Mouse (Mus musculus) embryonic facial prominence, embryonic 15.5 days (tissue): Measurements from ENCODE around the gene Sf3a1. TPM values are rescaled to one million over a fixed set of nuclear protein-coding genes. Genes with fewer than 3 reads are reported as not detected.

Experiments
- ATAC-seq: fragments of 200-750 bp; cut with Nextera tagmentation; 2 replicates; pipeline ENCODE4 v1.8.0; 2017; ENCODE audit warnings: low read depth, moderate TSS enrichment; ENCODE audit not compliant: insufficient number of reproducible peaks, low FRiP score, low TSS enrichment
- H3K27ac ChIP-seq: fragments of 300-500 bp; sonication (generic); replicated peaks from 2 replicates; pipeline ENCODE4 v1.5.1; 2015; ENCODE audit warnings: mild to moderate bottlenecking, inconsistent platforms
- H3K27me3 ChIP-seq: fragments of 300-500 bp; sonication (generic); 2 replicates; pipeline ENCODE4 v1.6.1; 2015; ENCODE audit warnings: inconsistent platforms
- H3K36me3 ChIP-seq: fragments of 300-500 bp; sonication (generic); 2 replicates; pipeline ENCODE4 v1.6.1; 2015; ENCODE audit warnings: mild to moderate bottlenecking, inconsistent platforms
- H3K4me1 ChIP-seq: fragments of 300-500 bp; sonication (generic); 2 replicates; pipeline ENCODE4 v1.6.1; 2015; ENCODE audit warnings: inconsistent platforms
- H3K4me2 ChIP-seq: fragments of 300-500 bp; sonication (generic); replicated peaks from 2 replicates; pipeline ENCODE4 v1.6.1; 2015; ENCODE audit warnings: mild to moderate bottlenecking, inconsistent platforms
- H3K4me3 ChIP-seq: fragments of 300-500 bp; sonication (generic); replicated peaks from 2 replicates; pipeline ENCODE4 v1.5.1; 2015; ENCODE audit warnings: mild to moderate bottlenecking, inconsistent platforms
- H3K9ac ChIP-seq: fragments of 300-500 bp; sonication (generic); 2 replicates; pipeline ENCODE4 v1.6.1; 2015; ENCODE audit warnings: inconsistent platforms
- H3K9me3 ChIP-seq: fragments of 300-500 bp; sonication (generic); replicated peaks from 2 replicates; pipeline ENCODE4 v1.6.1; 2016; ENCODE audit warnings: inconsistent platforms
- WGBS: fragments of 180-500 bp; shearing (Covaris S2); methylation state at CpG from one replicate; pipeline ENCODE4 v1.1.7; 2015; 5-methylcytosine and 5-hydroxymethylcytosine counted together
- polyA plus RNA-seq: library from polyadenylated mRNA; unstranded; fragments of >200 nt; fragmentation: Nextera tagmentation; extraction: Ambion mirVana; gene quantifications from 2 replicates; pipeline ENCODE4 v1.2.1, GENCODE M21; 2015

Sf3a1 gene
- polyA plus RNA-seq, 1 experiment from 2014 or later = 57.7 TPM

DNA sequence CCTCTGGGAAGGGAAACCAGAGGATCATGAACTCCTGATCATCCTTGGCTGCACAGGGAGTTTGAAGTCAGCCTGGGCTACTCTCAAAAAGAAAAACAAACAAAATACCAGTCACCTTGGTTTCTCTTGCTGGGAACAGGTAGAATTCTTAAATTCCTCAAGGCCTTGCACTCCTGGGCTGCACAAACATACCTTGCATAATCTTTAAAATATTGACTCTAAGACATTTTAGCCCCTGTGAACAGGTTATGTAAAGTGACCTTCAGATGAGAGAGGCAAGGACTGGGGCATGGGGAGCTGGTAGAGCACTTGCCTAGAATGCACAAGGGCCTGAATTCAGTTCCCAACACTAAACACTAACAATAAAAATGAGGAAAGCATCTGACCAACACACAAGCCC, 18.6 kb upstream of the Sf3a1 start:
- no peaks in the 10 kb centered on the region for H3K9me3 ChIP-seq
- H3K4me3 ChIP-seq = no peak overlapping the region
- H3K27ac ChIP-seq = no peak overlapping the region
- H3K4me1 ChIP-seq = peaks cover 6% of the 10 kb centered on the region
- H3K9ac ChIP-seq = no peak overlapping the region
- no peak for ATAC-seq
- H3K4me2 ChIP-seq = no peak overlapping the region
- no peaks in the 10 kb centered on the region for H3K27me3 ChIP-seq
- H3K36me3 ChIP-seq = peaks cover 68% of the 10 kb centered on the region

- WGBS = 85% methylated on average over 4 of the region's 4 CpGs
- no peaks in the 10 kb centered on the region for H3K9me3 ChIP-seq
- ATAC-seq = no peak
- H3K27ac ChIP-seq = no peak overlapping the region
- H3K27me3 ChIP-seq = no peaks in the 10 kb centered on the region
- peaks cover 75% of the 10 kb centered on the region for H3K36me3 ChIP-seq
- no peak overlapping the region for H3K9ac ChIP-seq
- H3K4me2 ChIP-seq = no peak overlapping the region
- no peaks in the 10 kb centered on the region for H3K4me1 ChIP-seq
- H3K4me3 ChIP-seq = no peak overlapping the region
Observed at GRCm38 (mm10) chr11:4142352-4142751, 17.8 kb upstream of the Sf3a1 start.

DNA sequence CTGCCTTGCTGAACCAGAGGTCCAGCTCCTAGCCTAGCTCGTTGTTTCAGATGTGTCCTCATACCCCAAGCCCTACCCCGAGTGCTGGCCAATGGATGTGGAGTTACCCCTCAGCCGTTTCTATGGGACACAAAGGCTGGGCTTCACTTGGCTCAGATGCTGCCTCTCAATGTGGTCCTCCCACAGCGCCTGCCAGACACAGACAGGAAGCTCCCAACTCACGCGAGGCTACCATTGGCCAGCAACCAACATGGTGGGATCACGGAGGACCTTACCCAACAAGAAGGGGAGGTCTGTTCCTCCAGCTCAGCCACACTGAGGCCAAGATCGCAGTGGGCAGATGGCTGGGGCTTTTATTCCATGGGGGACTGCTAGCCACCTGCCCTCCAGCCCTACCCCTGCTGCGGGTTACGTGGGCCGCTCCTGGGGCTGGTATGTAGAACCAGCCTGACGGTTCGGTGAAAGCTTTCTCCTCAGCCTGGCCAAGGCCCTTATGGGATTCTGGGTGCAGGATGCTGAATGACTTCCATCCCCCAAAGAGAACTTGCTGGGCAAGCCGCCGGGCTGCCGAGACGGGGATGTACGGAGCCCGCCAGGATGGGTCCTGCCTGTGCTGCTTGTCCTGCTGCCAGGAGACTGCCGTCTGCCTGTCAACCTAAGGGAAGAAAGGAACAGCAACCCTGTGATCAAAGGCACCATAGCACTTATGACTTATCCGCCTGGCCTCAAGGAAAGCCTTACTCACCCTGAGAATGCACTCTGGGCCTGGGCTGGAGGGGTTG, 16.7 kb upstream of the Sf3a1 start:
- H3K9ac ChIP-seq = no peak overlapping the region
- no peak overlapping the region for H3K27ac ChIP-seq
- H3K4me3 ChIP-seq = no peak overlapping the region
- peaks cover 86% of the 10 kb centered on the region for H3K36me3 ChIP-seq
- no peaks in the 10 kb centered on the region for H3K9me3 ChIP-seq
- ATAC-seq = no peak
- H3K4me2 ChIP-seq = no peak overlapping the region
- WGBS = 86% methylated on average over 21 of the region's 21 CpGs
- no peaks in the 10 kb centered on the region for H3K4me1 ChIP-seq
- H3K27me3 ChIP-seq = no peaks in the 10 kb centered on the region

- no peaks in the 10 kb centered on the region for H3K4me1 ChIP-seq
Observed at GRCm38 (mm10) chr11:4146381-4146780, 13.8 kb upstream of the Sf3a1 start.

DNA sequence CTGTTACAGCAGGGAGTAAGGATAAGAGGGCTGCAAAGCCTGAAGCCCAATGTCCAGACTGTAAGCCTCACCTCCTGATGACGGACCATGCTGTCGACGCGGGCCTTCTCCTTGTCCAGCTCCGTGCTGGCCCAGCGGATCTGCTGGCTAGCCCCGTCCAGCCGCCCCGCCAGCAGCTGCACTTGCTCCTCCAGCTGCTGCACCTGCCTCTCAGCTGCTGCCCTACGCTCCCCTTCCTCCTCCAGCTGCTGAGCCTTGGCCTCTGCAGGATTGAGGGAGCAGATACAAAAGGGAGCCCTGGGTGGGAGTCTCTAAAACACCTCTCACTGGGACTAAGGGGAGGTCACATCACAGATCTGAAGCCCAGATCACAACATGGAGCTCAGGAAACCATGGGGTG, 13.1 kb upstream of the Sf3a1 start:
- Histone ChIP-seq H3K27ac (no peak overlapping the region), H3K9me3 (no peaks in the 10 kb centered on the region), H3K4me2 (no peak overlapping the region), H3K27me3 (no peaks in the 10 kb centered on the region), H3K9ac (no peak overlapping the region), H3K4me3 (no peak overlapping the region), H3K36me3 (peaks cover 69% of the 10 kb centered on the region), H3K4me1 (no peaks in the 10 kb centered on the region)
- no peak for ATAC-seq
- WGBS = 86% methylated on average over 10 of the region's 10 CpGs

More at GRCm38 (mm10) chr11:4146381-4146780, 13.8 kb upstream of the Sf3a1 start:
- Histone ChIP-seq H3K4me3 (no peak overlapping the region), H3K27me3 (no peaks in the 10 kb centered on the region), H3K27ac (no peak overlapping the region), H3K4me2 (no peak overlapping the region), H3K9ac (no peak overlapping the region), H3K9me3 (no peaks in the 10 kb centered on the region), H3K36me3 (peaks cover 73% of the 10 kb centered on the region)
- ATAC-seq = no peak
- whole genome bisulfite sequencing = 68% methylated on average over 6 of the region's 6 CpGs

GRCm38 (mm10) chr11:4148120-4148519, 12.0 kb upstream of the Sf3a1 start:
- WGBS = 80% methylated on average over 5 of the region's 5 CpGs
- Histone ChIP-seq H3K36me3 (peaks cover 59% of the 10 kb centered on the region), H3K4me2 (no peak overlapping the region), H3K27me3 (no peaks in the 10 kb centered on the region), H3K27ac (no peak overlapping the region), H3K4me1 (no peaks in the 10 kb centered on the region), H3K9me3 (no peaks in the 10 kb centered on the region), H3K9ac (no peak overlapping the region), H3K4me3 (no peak overlapping the region)
- ATAC-seq = no peak

- no peak overlapping the region for H3K4me2 ChIP-seq
- no peak for ATAC-seq
- peaks cover 54% of the 10 kb centered on the region for H3K36me3 ChIP-seq
- H3K4me3 ChIP-seq = no peak overlapping the region
- no peak overlapping the region for H3K9ac ChIP-seq
- 74% methylated on average over 9 of the region's 9 CpGs for WGBS
- H3K9me3 ChIP-seq = no peaks in the 10 kb centered on the region
- H3K27ac ChIP-seq = no peak overlapping the region
- no peaks in the 10 kb centered on the region for H3K27me3 ChIP-seq
- H3K4me1 ChIP-seq = no peaks in the 10 kb centered on the region
Observed at GRCm38 (mm10) chr11:4148536-4149156, 11.5 kb upstream of the Sf3a1 start.

DNA sequence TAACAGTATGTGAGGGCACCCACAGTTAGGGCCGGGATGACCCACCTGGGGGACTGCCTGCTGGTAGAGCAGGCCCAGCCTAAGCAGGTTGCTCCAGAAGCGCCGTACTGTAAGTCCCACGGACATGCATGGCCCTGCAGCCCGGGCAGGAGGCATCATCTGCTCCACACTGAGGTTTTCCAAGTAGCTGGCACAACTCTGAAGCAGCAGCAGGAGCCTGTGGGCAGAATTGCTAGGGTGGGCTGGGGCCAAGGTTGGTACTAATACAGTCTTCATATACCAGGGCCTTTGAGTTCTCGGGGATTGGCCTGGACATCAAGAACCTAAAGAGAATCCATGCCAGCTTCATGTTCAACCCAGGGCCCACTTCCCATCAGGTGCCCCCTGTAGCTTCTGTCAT, 10.3 kb upstream of the Sf3a1 start:
- no peak overlapping the region for H3K27ac ChIP-seq
- peaks cover 43% of the 10 kb centered on the region for H3K36me3 ChIP-seq
- H3K27me3 ChIP-seq = no peaks in the 10 kb centered on the region
- H3K9ac ChIP-seq = no peak overlapping the region
- H3K9me3 ChIP-seq = no peaks in the 10 kb centered on the region
- H3K4me2 ChIP-seq = no peak overlapping the region
- ATAC-seq = no peak
- no peaks in the 10 kb centered on the region for H3K4me1 ChIP-seq
- H3K4me3 ChIP-seq = no peak overlapping the region
- WGBS = 89% methylated on average over 6 of the region's 6 CpGs

GRCm38 (mm10) chr11:4153694-4154093, 6.5 kb upstream of the Sf3a1 start:
- Histone ChIP-seq H3K27me3 (no peaks in the 10 kb centered on the region), H3K4me2 (no peak overlapping the region), H3K4me1 (peaks cover 10% of the 10 kb centered on the region), H3K9me3 (no peaks in the 10 kb centered on the region), H3K9ac (no peak overlapping the region), H3K4me3 (no peak overlapping the region), H3K27ac (no peak overlapping the region), H3K36me3 (peaks cover 19% of the 10 kb centered on the region)
- WGBS = 93% methylated on average over 7 of the region's 7 CpGs
- ATAC-seq = no peak

- Histone ChIP-seq H3K27me3 (no peaks in the 10 kb centered on the region), H3K36me3 (peaks cover 9% of the 10 kb centered on the region; the same call in 1 of the 2 replicates), H3K27ac (no peak overlapping the region), H3K4me1 (peaks cover 24% of the 10 kb centered on the region), H3K9me3 (no peaks in the 10 kb centered on the region), H3K4me3 (no peak overlapping the region), H3K9ac (no peak overlapping the region), H3K4me2 (no peak overlapping the region)
- no peak for ATAC-seq
- WGBS = 47% methylated on average over 5 of the region's 5 CpGs
Observed at GRCm38 (mm10) chr11:4155641-4156040, 4.5 kb upstream of the Sf3a1 start.

GRCm38 (mm10) chr11:4158676-4159075, 1.5 kb upstream of the Sf3a1 start:
- no peak overlapping the region for H3K9ac ChIP-seq
- H3K36me3 ChIP-seq = peaks cover 14% of the 10 kb centered on the region
- peak overlapping the region; percentile 78 for H3K4me2 ChIP-seq
- no peaks in the 10 kb centered on the region for H3K9me3 ChIP-seq
- no peaks in the 10 kb centered on the region for H3K27me3 ChIP-seq
- H3K4me3 ChIP-seq = peak overlapping the region; percentile 91; the same call in 1 of the 2 replicates
- H3K4me1 ChIP-seq = peaks cover 47% of the 10 kb centered on the region
- WGBS = 88% methylated on average over 3 of the region's 3 CpGs
- no peak for ATAC-seq
- H3K27ac ChIP-seq = no peak overlapping the region
